Mouse (Mus musculus): ENCODE data around the gene Gm19345. TPM values are rescaled to one million over a fixed set of nuclear protein-coding genes. Genes with fewer than 3 reads are reported as not detected.

The Gm19345 gene
- polyA plus RNA-seq, 1 experiment from 2014 or later = not detected

GRCm38 (mm10) chr7:19822193-19822592 is 29.6 kb upstream of the Gm19345 start:
- H3K4me2 ChIP-seq (ENCODE audit: low read length) = peak overlapping the region; percentile 87
- H3K27me3 ChIP-seq (ENCODE audit: control insufficient read depth, insufficient read depth, low read length) = peaks cover 22% of the 10 kb centered on the region
- no peaks in the 10 kb centered on the region for H3K9me3 ChIP-seq (ENCODE audit: control insufficient read depth, low read length)
- 6% methylated on average over 20 of the region's 20 CpGs for WGBS
- peak overlapping the region; percentile 53 to 55 for H3K4me3 ChIP-seq (ENCODE audit: control insufficient read depth in 1 of 2, insufficient read depth in 1 of 2, low read depth in 1 of 2, low read length in 2 of 2)
- peak overlapping the region; percentile 78 for H3K9ac ChIP-seq (ENCODE audit: low read length)
- H3K27ac ChIP-seq (replicated peaks in 1 of 2; ENCODE audit: control insufficient read depth in 1 of 2, insufficient read depth in 1 of 2, low read depth in 2 of 2, low read length in 2 of 2) = 0 out of 4 replicates have a peak overlapping the region, but pooled peaks of 1 of the 2 experiments have one; percentile 28
- peaks cover 14 to 33% of the 10 kb centered on the region in 2 experiments for H3K4me1 ChIP-seq (ENCODE audit: control insufficient read depth in 2 of 2, insufficient read depth in 2 of 2, low read length in 2 of 2)
- no peaks in the 10 kb centered on the region for H3K36me3 ChIP-seq (ENCODE audit: control insufficient read depth, insufficient read depth, low read length)
- ATAC-seq (ENCODE audit: insufficient number of reproducible peaks, insufficient read depth, low FRiP score, low read depth) = no peak

- Histone ChIP-seq H3K4me1 (ENCODE audit: control insufficient read depth in 2 of 2, insufficient read depth in 2 of 2, low read length in 2 of 2) (peaks cover 13 to 28% of the 10 kb centered on the region in 2 experiments), H3K9me3 (ENCODE audit: control insufficient read depth, low read length) (no peaks in the 10 kb centered on the region)
Observed at GRCm38 (mm10) chr7:19822604-19823058, 29.2 kb upstream of the Gm19345 start, which contains the start of gene Bcl3. TSS of gene Bcl3 (minus strand) at chr7:19822770.

GRCm38 (mm10) chr7:19823256-19824181 is 28.3 kb upstream of the Gm19345 start:
- Histone ChIP-seq H3K36me3 (ENCODE audit: control insufficient read depth, insufficient read depth, low read length) (no peaks in the 10 kb centered on the region), H3K4me2 (ENCODE audit: low read length) (peak overlapping the region; percentile 87), H3K9ac (ENCODE audit: low read length) (no peak overlapping the region), H3K9me3 (ENCODE audit: control insufficient read depth, low read length) (no peaks in the 10 kb centered on the region), H3K4me1 (ENCODE audit: control insufficient read depth in 2 of 2, insufficient read depth in 2 of 2, low read length in 2 of 2) (peaks cover 13 to 27% of the 10 kb centered on the region in 2 experiments), H3K4me3 (ENCODE audit: control insufficient read depth in 1 of 2, insufficient read depth in 1 of 2, low read depth in 1 of 2, low read length in 2 of 2) (no peak overlapping the region), H3K27ac (replicated peaks in 1 of 2; ENCODE audit: control insufficient read depth in 1 of 2, insufficient read depth in 1 of 2, low read depth in 2 of 2, low read length in 2 of 2) (peak overlapping the region; percentile 33 to 58), H3K27me3 (ENCODE audit: control insufficient read depth, insufficient read depth, low read length) (peaks cover 22% of the 10 kb centered on the region)
- WGBS = 22% methylated on average over 16 of the region's 16 CpGs
- ATAC-seq (ENCODE audit: insufficient number of reproducible peaks, insufficient read depth, low FRiP score, low read depth) = no peak

More at GRCm38 (mm10) chr7:19822604-19823058, 29.2 kb upstream of the Gm19345 start, which contains the start of gene Bcl3:
- H3K27ac ChIP-seq (replicated peaks in 1 of 2; ENCODE audit: control insufficient read depth in 1 of 2, insufficient read depth in 1 of 2, low read depth in 2 of 2, low read length in 2 of 2) = peak within 1 kb of the TSS; percentile 33 to 58
- peak within 1 kb of the TSS; percentile 78 for H3K9ac ChIP-seq (ENCODE audit: low read length)
- H3K4me3 ChIP-seq (ENCODE audit: control insufficient read depth in 1 of 2, insufficient read depth in 1 of 2, low read depth in 1 of 2, low read length in 2 of 2) = peak within 1 kb of the TSS; percentile 53 to 55
- peak within 1 kb of the TSS; percentile 87 for H3K4me2 ChIP-seq (ENCODE audit: low read length)
- peaks cover 22% of the 10 kb centered on the region for H3K27me3 ChIP-seq (ENCODE audit: control insufficient read depth, insufficient read depth, low read length)
- WGBS = under 1% methylated on average over 32 of the region's 42 CpGs
- ATAC-seq (ENCODE audit: insufficient number of reproducible peaks, insufficient read depth, low FRiP score, low read depth) = peak; percentile 7; the same call in 1 of the 2 replicates
- H3K36me3 ChIP-seq (ENCODE audit: control insufficient read depth, insufficient read depth, low read length) = no peaks in the 10 kb centered on the region

- H3K27me3 ChIP-seq (ENCODE audit: control insufficient read depth, insufficient read depth, low read length) = peaks cover 22% of the 10 kb centered on the region
- 23% methylated on average over 26 of the region's 26 CpGs for WGBS
- H3K4me2 ChIP-seq (ENCODE audit: low read length) = peak overlapping the region; percentile 36
- no peaks in the 10 kb centered on the region for H3K9me3 ChIP-seq (ENCODE audit: control insufficient read depth, low read length)
- H3K27ac ChIP-seq (replicated peaks in 1 of 2; ENCODE audit: control insufficient read depth in 1 of 2, insufficient read depth in 1 of 2, low read depth in 2 of 2, low read length in 2 of 2) = peak overlapping the region in 1 of 2 experiments; percentile 58; a peak in 2 of 4 replicates
- no peak overlapping the region for H3K4me3 ChIP-seq (ENCODE audit: control insufficient read depth in 1 of 2, insufficient read depth in 1 of 2, low read depth in 1 of 2, low read length in 2 of 2)
- H3K4me1 ChIP-seq (ENCODE audit: control insufficient read depth in 2 of 2, insufficient read depth in 2 of 2, low read length in 2 of 2) = peaks cover 13 to 27% of the 10 kb centered on the region in 2 experiments
- H3K9ac ChIP-seq (ENCODE audit: low read length) = no peak overlapping the region
- ATAC-seq (ENCODE audit: insufficient number of reproducible peaks, insufficient read depth, low FRiP score, low read depth) = peak; percentile 71
- no peaks in the 10 kb centered on the region for H3K36me3 ChIP-seq (ENCODE audit: control insufficient read depth, insufficient read depth, low read length)
Observed at GRCm38 (mm10) chr7:19824182-19824973, 27.4 kb upstream of the Gm19345 start.

- no peak overlapping the region for H3K4me2 ChIP-seq (ENCODE audit: low read length)
- peaks cover 20 to 39% of the 10 kb centered on the region in 2 experiments for H3K4me1 ChIP-seq (ENCODE audit: control insufficient read depth in 2 of 2, insufficient read depth in 2 of 2, low read length in 2 of 2)
- peaks cover 15% of the 10 kb centered on the region for H3K27me3 ChIP-seq (ENCODE audit: control insufficient read depth, insufficient read depth, low read length)
- no peak overlapping the region for H3K27ac ChIP-seq (replicated peaks in 1 of 2; ENCODE audit: control insufficient read depth in 1 of 2, insufficient read depth in 1 of 2, low read depth in 2 of 2, low read length in 2 of 2)
- 45% methylated on average over 6 of the region's 6 CpGs for WGBS
- H3K4me3 ChIP-seq (ENCODE audit: control insufficient read depth in 1 of 2, insufficient read depth in 1 of 2, low read depth in 1 of 2, low read length in 2 of 2) = no peak overlapping the region
- H3K36me3 ChIP-seq (ENCODE audit: control insufficient read depth, insufficient read depth, low read length) = no peaks in the 10 kb centered on the region
- H3K9me3 ChIP-seq (ENCODE audit: control insufficient read depth, low read length) = no peaks in the 10 kb centered on the region
- ATAC-seq (ENCODE audit: insufficient number of reproducible peaks, insufficient read depth, low FRiP score, low read depth) = no peak
- H3K9ac ChIP-seq (ENCODE audit: low read length) = no peak overlapping the region
Observed at GRCm38 (mm10) chr7:19826756-19827155, 25.0 kb upstream of the Gm19345 start.

GRCm38 (mm10) chr7:19829694-19830093 is 22.1 kb upstream of the Gm19345 start:
- Histone ChIP-seq H3K36me3 (ENCODE audit: control insufficient read depth, insufficient read depth, low read length) (no peaks in the 10 kb centered on the region), H3K4me3 (ENCODE audit: control insufficient read depth in 1 of 2, insufficient read depth in 1 of 2, low read depth in 1 of 2, low read length in 2 of 2) (no peak overlapping the region), H3K4me1 (ENCODE audit: control insufficient read depth in 2 of 2, insufficient read depth in 2 of 2, low read length in 2 of 2) (peaks cover 7 to 14% of the 10 kb centered on the region in 2 experiments), H3K9me3 (ENCODE audit: control insufficient read depth, low read length) (no peaks in the 10 kb centered on the region), H3K9ac (ENCODE audit: low read length) (no peak overlapping the region), H3K27ac (replicated peaks in 1 of 2; ENCODE audit: control insufficient read depth in 1 of 2, insufficient read depth in 1 of 2, low read depth in 2 of 2, low read length in 2 of 2) (no peak overlapping the region), H3K4me2 (ENCODE audit: low read length) (no peak overlapping the region), H3K27me3 (ENCODE audit: control insufficient read depth, insufficient read depth, low read length) (0 out of 2 replicates have a peak, but pooled peaks cover 4% of the 10 kb centered on the region)
- 79% methylated on average over 3 of the region's 3 CpGs for WGBS
- ATAC-seq (ENCODE audit: insufficient number of reproducible peaks, insufficient read depth, low FRiP score, low read depth) = no peak

- H3K4me3 ChIP-seq (ENCODE audit: control insufficient read depth in 1 of 2, insufficient read depth in 1 of 2, low read depth in 1 of 2, low read length in 2 of 2) = no peak overlapping the region
- H3K27ac ChIP-seq (replicated peaks in 1 of 2; ENCODE audit: control insufficient read depth in 1 of 2, insufficient read depth in 1 of 2, low read depth in 2 of 2, low read length in 2 of 2) = no peak overlapping the region
- 0 out of 2 replicates have a peak overlapping the region, but pooled peaks have one; percentile 13 for H3K9ac ChIP-seq (ENCODE audit: low read length)
Observed at GRCm38 (mm10) chr7:19830682-19831156, 21.1 kb upstream of the Gm19345 start.

More at GRCm38 (mm10) chr7:19830682-19831156, 21.1 kb upstream of the Gm19345 start:
- no peaks in the 10 kb centered on the region for H3K27me3 ChIP-seq (ENCODE audit: control insufficient read depth, insufficient read depth, low read length)
- ATAC-seq (ENCODE audit: insufficient number of reproducible peaks, insufficient read depth, low FRiP score, low read depth) = peak; percentile 82
- peaks cover 7 to 12% of the 10 kb centered on the region in 2 experiments; a peak in 3 of 4 replicates for H3K4me1 ChIP-seq (ENCODE audit: control insufficient read depth in 2 of 2, insufficient read depth in 2 of 2, low read length in 2 of 2)
- H3K36me3 ChIP-seq (ENCODE audit: control insufficient read depth, insufficient read depth, low read length) = no peaks in the 10 kb centered on the region
- 30% methylated on average over 13 of the region's 13 CpGs for WGBS
- no peaks in the 10 kb centered on the region for H3K9me3 ChIP-seq (ENCODE audit: control insufficient read depth, low read length)
- peak overlapping the region; percentile 24 for H3K4me2 ChIP-seq (ENCODE audit: low read length)

Data from heart, embryonic 14.5 days (tissue).